Mouse (Mus musculus): ENCODE results near the gene Rad51b. TPM values are rescaled to one million over a fixed set of nuclear protein-coding genes. Genes with fewer than 3 reads are reported as not detected.

Rad51b gene
- polyA plus RNA-seq, 1 experiment from 2014 or later: 1.3 TPM

DNA sequence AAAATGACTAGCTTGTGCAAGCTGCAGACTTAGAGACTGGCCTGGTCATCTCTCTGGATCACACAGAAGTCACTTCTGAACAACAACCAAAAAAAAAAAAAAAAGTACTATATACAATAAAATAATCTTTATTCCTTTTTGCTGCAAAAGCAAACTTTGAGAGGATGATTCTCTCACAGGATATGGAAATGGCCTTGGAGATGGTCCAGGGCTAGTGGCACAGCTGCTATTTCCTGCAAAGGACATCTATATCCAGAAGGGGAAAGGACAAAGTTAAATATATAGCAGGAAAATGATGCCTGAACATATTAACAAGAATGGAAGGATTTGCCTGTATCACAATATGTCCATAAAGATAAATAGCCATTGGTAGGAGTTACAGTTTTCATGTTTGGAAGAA lies 429.9 kb downstream of the Rad51b start:
- no peaks in the 10 kb centered on the region for H3K27me3 ChIP-seq (replicated peaks)
- H3K9ac ChIP-seq: no peak overlapping the region
- H3K9me3 ChIP-seq: 0 out of 2 replicates have a peak, but pooled peaks cover 4% of the 10 kb centered on the region
- ATAC-seq (replicated peaks): no peak
- no peak overlapping the region for H3K4me2 ChIP-seq
- no peak overlapping the region for H3K27ac ChIP-seq
- H3K4me3 ChIP-seq: no peak overlapping the region
- no peaks in the 10 kb centered on the region for H3K36me3 ChIP-seq (replicated peaks)
- no peaks in the 10 kb centered on the region for H3K4me1 ChIP-seq

DNA sequence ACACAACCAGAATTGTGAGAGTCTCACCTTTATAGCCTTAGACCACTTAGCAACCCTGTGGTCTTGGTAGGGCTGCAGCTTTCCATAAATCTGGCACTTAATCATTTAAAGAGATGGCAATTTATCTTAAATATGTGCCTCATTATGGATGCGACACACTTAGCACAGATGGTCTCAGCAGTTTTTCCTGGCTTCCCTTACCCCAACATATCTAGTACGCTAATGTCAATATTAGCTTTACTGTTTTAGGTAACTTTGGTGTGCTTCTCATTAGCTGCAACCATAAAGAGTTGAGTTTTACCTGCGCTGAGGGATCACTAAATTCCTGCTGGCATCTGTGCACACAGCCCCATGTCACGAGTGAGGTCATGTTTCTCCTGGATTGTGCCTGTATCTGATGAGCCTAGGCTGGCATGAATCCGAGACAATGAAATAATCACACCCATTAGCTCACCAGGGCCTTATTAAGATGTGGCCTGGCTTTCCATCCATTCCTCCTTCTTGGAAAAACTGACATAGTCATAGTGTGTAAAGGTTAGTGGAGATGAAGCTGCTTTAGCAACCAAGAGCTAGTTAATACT lies 432.9 kb downstream of the Rad51b start:
- no peak for ATAC-seq (replicated peaks)
- H3K9me3 ChIP-seq: 0 out of 2 replicates have a peak, but pooled peaks cover 4% of the 10 kb centered on the region
- H3K4me3 ChIP-seq: no peak overlapping the region
- H3K4me2 ChIP-seq: no peak overlapping the region
- H3K9ac ChIP-seq: no peak overlapping the region
- H3K27ac ChIP-seq: no peak overlapping the region
- H3K27me3 ChIP-seq (replicated peaks): no peaks in the 10 kb centered on the region
- no peaks in the 10 kb centered on the region for H3K4me1 ChIP-seq
- WGBS: 82% methylated on average over 5 of the region's 5 CpGs
- H3K36me3 ChIP-seq (replicated peaks): no peaks in the 10 kb centered on the region

DNA sequence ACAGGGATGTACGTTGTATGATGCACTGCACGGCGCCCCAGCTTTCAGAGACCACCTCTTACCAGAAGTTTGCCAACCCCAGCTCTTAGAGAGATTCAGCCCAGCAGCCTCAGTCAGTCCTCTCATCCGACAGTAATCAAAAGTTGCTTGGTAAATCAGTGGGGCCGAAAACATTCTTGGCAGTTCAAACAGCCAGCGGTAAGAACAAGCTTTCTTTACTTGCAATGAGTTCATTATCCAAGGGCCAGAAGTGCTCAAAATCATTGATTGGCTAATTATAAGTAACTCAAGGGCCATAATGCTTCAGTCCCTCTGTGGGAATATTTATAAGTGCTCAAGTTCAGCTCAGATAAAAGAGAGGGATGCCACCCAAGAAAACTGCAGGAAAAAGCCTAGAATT lies 434.8 kb downstream of the Rad51b start:
- Histone ChIP-seq H3K4me2 (no peak overlapping the region), H3K4me1 (no peaks in the 10 kb centered on the region), H3K9me3 (0 out of 2 replicates have a peak, but pooled peaks cover 4% of the 10 kb centered on the region), H3K36me3 (replicated peaks) (no peaks in the 10 kb centered on the region), H3K4me3 (no peak overlapping the region), H3K27me3 (replicated peaks) (no peaks in the 10 kb centered on the region), H3K9ac (no peak overlapping the region), H3K27ac (no peak overlapping the region)
- 74% methylated on average over 6 of the region's 6 CpGs for WGBS
- no peak for ATAC-seq (replicated peaks)

DNA sequence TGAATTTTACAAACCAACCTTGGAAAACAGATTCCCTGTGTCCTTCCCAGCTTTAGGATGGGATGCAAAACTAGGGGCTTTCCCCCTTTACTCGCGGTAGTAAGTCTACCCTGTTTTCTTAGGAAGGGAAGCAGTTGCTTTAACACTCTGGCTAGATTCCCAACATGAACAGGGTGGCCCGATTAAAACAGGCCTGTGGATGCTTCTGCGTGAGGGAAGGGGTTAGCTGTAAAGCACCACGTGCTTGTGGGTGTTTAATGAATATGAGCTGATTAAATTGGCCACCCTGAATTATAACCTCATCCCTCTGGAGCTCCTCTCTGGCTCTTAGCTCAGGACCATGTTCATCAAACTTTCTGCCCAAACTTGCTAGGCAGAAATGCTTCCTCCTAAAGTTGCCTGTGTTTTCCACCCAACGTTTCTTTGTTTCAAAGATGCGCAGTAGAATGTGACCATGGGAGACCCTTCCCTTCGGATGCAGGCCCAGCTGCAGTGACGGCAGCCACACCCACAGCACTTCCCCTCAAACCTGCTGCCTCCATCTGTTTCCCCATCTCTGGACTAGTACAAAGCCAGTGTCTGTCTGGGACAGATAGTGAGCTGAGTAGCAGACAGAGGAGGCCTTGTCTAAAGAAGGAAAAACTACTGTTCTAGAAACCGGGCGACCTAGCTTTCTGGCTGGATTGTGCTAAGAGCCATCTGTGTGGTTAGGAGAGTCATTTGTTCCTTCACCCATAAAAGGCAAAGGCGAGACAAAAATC lies 435.5 kb downstream of the Rad51b start:
- Histone ChIP-seq H3K4me3 (no peak overlapping the region), H3K4me1 (no peaks in the 10 kb centered on the region), H3K4me2 (no peak overlapping the region), H3K27me3 (replicated peaks) (no peaks in the 10 kb centered on the region), H3K36me3 (replicated peaks) (no peaks in the 10 kb centered on the region), H3K9ac (no peak overlapping the region), H3K27ac (no peak overlapping the region), H3K9me3 (0 out of 2 replicates have a peak, but pooled peaks cover 4% of the 10 kb centered on the region)
- WGBS: 58% methylated on average over 12 of the region's 12 CpGs
- no peak for ATAC-seq (replicated peaks)

DNA sequence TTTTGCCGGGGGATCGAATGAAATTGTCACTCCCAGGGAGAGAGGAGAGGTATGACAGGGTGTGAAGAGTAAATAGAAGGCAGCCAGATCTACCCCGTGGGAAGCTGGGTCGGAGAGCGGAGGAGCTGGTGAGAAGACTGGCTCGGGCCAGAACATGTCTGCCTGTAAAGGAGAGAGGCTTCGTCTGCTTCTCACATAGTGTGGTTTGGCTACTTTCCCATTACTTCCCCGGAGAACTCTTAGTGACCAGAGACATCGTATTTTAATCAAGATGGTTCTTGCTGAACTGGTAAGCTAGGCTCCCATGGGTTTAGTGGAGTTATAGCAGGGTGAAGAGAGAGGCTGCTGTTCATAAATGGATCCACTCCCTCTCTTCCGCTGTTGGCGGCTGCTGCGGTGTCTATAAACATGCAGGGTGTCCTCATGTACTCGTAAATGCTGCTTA lies 438.3 kb downstream of the Rad51b start:
- WGBS: 80% methylated on average over 13 of the region's 13 CpGs
- Histone ChIP-seq H3K4me3 (no peak overlapping the region), H3K27me3 (replicated peaks) (no peaks in the 10 kb centered on the region), H3K4me2 (no peak overlapping the region), H3K36me3 (replicated peaks) (no peaks in the 10 kb centered on the region), H3K9me3 (no peaks in the 10 kb centered on the region), H3K4me1 (no peaks in the 10 kb centered on the region), H3K9ac (no peak overlapping the region), H3K27ac (no peak overlapping the region)
- no peak for ATAC-seq (replicated peaks)

DNA sequence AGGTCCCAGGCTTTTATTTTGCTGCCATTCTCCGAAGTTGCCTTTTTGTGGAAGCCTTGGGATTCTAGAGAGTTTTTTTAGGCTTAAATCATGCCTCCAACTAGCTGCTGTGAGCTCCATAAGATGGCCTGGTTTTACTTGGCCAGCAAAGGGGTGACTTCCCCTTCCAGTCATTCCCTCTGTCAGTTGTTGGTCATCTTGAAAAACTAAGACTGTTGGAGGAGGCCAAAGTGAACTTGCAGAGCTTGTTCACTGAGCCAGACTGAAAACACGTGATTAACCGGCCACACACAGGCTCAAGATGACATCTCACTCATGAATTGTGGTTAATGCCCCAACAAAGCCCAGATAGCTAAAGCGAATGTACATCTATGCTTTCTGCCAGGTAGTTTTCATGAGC lies 438.8 kb downstream of the Rad51b start:
- Histone ChIP-seq H3K9me3 (no peaks in the 10 kb centered on the region), H3K4me1 (no peaks in the 10 kb centered on the region), H3K9ac (no peak overlapping the region), H3K27me3 (replicated peaks) (no peaks in the 10 kb centered on the region), H3K27ac (no peak overlapping the region), H3K4me2 (no peak overlapping the region), H3K4me3 (no peak overlapping the region), H3K36me3 (replicated peaks) (no peaks in the 10 kb centered on the region)
- 88% methylated on average over 4 of the region's 4 CpGs for WGBS
- ATAC-seq (replicated peaks): no peak

DNA sequence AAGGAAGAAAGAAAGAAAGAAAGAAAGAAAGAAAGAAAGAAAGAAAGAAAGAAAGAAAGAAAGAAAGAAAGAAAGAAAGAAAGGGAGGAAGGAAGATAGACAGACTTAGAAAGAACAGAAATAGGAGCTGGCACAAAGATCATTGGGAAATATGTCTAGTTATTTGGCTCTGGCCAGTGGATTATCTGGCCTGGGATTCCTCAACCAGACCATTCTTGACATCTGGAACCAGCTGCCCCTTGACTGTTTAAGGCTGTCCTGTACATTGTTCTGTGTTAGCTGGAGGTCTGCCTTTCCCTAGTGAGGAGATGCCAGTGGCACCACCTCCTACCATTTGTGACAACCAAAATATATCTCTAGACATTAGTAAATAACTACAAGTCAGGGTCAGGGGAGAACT lies 441.6 kb downstream of the Rad51b start:
- H3K27me3 ChIP-seq (replicated peaks): no peaks in the 10 kb centered on the region
- H3K4me3 ChIP-seq: no peak overlapping the region
- H3K36me3 ChIP-seq (replicated peaks): no peaks in the 10 kb centered on the region
- H3K4me1 ChIP-seq: peaks cover 6% of the 10 kb centered on the region; the same call in 1 of the 2 replicates
- H3K9me3 ChIP-seq: no peaks in the 10 kb centered on the region
- no peak for ATAC-seq (replicated peaks)
- no peak overlapping the region for H3K4me2 ChIP-seq
- H3K9ac ChIP-seq: no peak overlapping the region
- H3K27ac ChIP-seq: no peak overlapping the region

DNA sequence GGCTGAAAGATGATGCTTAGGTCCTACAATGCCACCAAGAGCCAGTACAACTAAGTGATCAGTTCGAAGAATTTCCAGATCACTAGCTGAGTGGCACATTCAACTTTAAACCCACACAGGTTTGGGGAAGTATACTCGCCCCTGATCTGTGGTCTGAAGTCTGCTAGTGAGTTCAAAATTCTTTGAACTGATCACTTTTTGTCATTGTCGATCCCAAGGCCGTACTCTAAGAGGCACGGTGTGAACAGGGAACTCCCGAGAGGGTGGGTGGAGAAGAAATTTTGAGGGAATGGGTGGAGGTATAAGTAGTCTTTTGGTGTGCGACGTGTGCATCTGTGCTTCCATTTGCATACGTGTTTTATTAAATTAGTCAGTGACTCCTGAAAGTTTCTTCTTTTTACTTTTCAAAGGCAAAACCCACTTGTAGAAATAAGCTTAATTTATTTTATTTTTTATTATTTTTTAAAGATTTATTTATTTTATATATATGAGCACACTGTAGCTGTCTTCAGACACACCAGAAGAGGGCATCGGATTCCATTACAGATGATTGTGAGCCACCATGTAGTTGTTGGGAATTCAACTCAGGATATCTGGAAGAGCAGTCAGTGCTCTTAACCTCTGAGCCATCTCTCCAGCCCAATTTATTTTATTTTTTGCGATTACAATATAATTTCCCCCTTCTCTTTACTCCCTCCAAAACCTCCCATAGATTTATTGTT lies 443.0 kb downstream of the Rad51b start:
- ATAC-seq (replicated peaks): no peak
- Histone ChIP-seq H3K27ac (no peak overlapping the region), H3K9ac (no peak overlapping the region), H3K27me3 (replicated peaks) (no peaks in the 10 kb centered on the region), H3K36me3 (replicated peaks) (no peaks in the 10 kb centered on the region), H3K9me3 (no peaks in the 10 kb centered on the region), H3K4me1 (peaks cover 6% of the 10 kb centered on the region; the same call in 1 of the 2 replicates), H3K4me2 (no peak overlapping the region), H3K4me3 (no peak overlapping the region)
- WGBS: 94% methylated on average over 11 of the region's 11 CpGs

DNA sequence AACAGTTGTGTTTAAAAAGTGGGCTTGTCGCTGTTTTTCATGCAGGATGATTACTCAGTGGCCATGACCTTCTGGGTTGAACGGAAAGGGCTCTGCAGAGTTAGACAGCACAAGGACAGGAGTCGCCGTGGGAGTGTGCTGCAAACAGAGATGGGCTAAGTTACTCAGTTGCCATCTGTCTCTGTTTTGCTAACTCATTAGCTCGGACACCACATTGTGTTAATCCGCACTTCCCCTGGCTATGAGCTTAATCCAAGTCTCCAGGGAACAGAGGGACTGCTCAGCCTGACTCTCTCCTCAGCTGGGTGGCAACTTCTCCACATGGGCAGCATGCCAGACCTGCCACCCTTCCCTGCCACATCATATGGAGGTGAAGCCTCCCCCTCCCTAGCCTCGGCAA lies 445.1 kb downstream of the Rad51b start:
- no peak overlapping the region for H3K9ac ChIP-seq
- H3K4me1 ChIP-seq: peaks cover 6% of the 10 kb centered on the region; the same call in 1 of the 2 replicates
- no peak for ATAC-seq (replicated peaks)
- H3K27me3 ChIP-seq (replicated peaks): no peaks in the 10 kb centered on the region
- H3K4me3 ChIP-seq: no peak overlapping the region
- H3K4me2 ChIP-seq: no peak overlapping the region
- 20% methylated on average over 7 of the region's 7 CpGs for WGBS
- H3K9me3 ChIP-seq: no peaks in the 10 kb centered on the region
- H3K27ac ChIP-seq: no peak overlapping the region
- no peaks in the 10 kb centered on the region for H3K36me3 ChIP-seq (replicated peaks)

DNA sequence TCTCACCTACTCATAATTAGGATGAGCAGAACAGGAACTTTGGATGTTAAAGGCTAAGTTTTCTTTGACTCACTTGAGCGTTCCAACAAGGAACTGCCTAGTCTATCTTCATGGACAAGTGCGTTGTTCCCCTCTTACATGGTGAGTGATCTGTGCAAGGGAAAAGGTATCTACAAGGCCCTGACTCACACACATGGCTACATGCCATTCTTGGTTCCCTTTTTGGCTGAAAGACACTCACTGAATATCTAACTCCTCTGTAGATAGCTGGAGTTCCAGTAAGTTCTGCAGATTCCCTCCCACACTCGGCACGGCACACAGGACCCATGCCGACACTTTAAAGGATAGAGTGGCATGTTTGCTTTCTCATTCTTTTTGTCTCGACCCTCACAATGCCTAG lies 447.0 kb downstream of the Rad51b start:
- no peak for ATAC-seq (replicated peaks)
- no peaks in the 10 kb centered on the region for H3K27me3 ChIP-seq (replicated peaks)
- 90% methylated on average over 6 of the region's 6 CpGs for WGBS

DNA sequence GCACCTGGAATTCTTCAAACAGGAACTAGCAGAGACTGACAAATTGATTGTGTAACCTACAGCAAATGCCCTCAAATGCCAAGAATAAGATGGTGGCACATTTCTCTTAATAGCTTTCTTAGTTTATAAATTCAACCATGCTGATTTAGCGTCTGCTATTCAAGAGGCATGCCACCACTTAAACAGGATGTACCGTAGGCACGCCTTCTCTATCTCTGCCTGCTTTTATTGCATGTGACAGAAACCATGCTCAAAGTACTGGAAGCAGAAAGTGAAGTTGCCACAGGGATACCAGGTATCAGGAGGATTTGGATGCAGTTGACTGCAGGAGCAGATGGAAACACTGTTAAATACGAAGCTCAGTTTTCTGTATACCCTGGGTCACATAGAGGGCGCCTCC lies 448.1 kb downstream of the Rad51b start:
- Histone ChIP-seq H3K4me1 (peaks cover 16% of the 10 kb centered on the region), H3K27me3 (replicated peaks) (no peaks in the 10 kb centered on the region), H3K4me3 (no peak overlapping the region), H3K9ac (no peak overlapping the region), H3K4me2 (no peak overlapping the region), H3K27ac (no peak overlapping the region), H3K9me3 (no peaks in the 10 kb centered on the region), H3K36me3 (replicated peaks) (no peaks in the 10 kb centered on the region)
- no peak for ATAC-seq (replicated peaks)
- WGBS: 85% methylated on average over 5 of the region's 5 CpGs

More for the DNA sequence above, 447.0 kb downstream of the Rad51b start:
- H3K36me3 ChIP-seq (replicated peaks): no peaks in the 10 kb centered on the region
- no peak overlapping the region for H3K4me2 ChIP-seq
- H3K4me3 ChIP-seq: no peak overlapping the region
- no peaks in the 10 kb centered on the region for H3K9me3 ChIP-seq
- H3K4me1 ChIP-seq: peaks cover 6% of the 10 kb centered on the region; the same call in 1 of the 2 replicates
- H3K27ac ChIP-seq: no peak overlapping the region
- H3K9ac ChIP-seq: no peak overlapping the region

DNA sequence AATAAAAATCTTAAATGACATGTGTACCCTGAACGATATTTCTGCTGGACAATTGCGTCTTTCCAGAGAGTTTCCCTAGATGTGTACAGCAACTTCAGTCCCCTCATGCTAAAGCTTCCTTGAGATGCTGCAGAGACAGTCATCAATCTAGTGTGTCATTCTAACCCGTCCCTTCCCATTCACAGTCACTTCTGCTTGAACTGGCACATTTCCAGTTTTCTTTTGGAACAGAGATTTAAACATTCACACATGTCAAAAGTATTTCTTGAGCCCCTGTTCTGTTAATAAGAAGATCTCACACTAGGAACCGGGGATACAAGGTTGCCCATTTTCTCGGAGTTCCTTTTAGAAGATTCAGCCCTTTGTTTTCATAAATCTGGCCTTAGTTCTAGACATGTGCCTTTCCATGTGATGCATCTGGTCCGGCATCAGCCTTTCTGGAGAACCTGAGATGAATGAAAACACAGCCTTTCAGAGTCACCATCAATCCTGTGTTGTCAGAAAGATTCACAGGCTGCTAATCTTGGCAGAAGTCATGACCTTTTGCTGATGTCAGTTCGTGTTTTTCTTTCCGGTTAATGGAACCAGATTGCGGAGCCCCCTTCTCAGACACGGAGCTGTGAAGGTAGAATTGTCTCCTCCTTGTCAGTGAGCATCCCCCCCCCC lies 448.9 kb downstream of the Rad51b start:
- Histone ChIP-seq H3K4me1 (peaks cover 23% of the 10 kb centered on the region), H3K9ac (no peak overlapping the region), H3K9me3 (no peaks in the 10 kb centered on the region), H3K4me2 (no peak overlapping the region), H3K36me3 (replicated peaks) (no peaks in the 10 kb centered on the region), H3K27ac (no peak overlapping the region), H3K27me3 (replicated peaks) (no peaks in the 10 kb centered on the region), H3K4me3 (no peak overlapping the region)
- 41% methylated on average over 10 of the region's 10 CpGs for WGBS
- ATAC-seq (replicated peaks): no peak

All from midbrain, embryonic 15.5 days (tissue).